Mouse (Mus musculus): Measurements from ENCODE around the gene Arid3a. TPM values are rescaled to one million over a fixed set of nuclear protein-coding genes. Genes with fewer than 3 reads are reported as not detected.

Arid3a gene
- polyA plus RNA-seq, 1 experiment from 2014 or later: 5.9 TPM

DNA sequence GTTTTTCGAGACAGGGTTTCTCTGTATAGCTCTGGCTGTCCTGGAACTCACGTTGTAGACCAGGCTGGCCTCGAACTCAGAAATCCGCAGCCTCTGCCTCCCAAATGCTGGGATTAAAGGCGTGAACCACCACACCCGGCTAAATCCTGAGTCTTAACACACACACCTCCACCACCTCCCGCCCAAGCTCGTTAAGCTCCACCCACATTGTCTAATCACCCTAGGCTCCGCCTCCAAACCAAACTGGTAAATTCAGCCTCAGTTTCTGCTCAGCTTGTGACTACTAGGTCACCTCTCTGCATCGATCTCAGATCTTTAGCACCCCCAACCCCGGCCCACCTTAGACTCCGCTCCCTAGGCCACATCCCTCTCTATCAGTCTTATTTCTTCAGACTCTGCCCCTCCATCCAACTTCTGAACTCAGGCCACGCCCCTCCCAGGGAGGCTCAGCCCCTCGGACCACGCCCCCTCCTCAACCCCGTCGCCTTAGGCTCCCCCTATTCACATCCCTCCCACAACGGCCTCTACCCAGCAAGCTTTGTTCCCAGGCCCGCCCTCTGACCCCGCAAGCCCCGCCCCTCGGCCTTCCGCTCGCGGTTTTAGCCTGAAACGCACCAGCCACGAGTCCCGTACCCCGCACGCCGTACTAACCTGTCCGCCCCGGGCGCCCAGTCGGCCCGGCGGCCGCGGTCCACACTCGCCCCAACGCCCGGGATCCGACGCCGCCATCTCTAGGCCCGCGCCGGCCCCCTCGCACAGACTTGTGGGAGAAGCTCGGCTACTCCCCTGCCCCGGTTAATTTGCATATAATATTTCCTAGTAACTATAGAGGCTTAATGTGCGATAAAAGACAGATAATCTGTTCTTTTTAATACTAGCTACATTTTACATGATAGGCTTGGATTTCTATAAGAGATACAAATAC lies 18.4 kb upstream of the Arid3a start, which contains the start of gene Med16:
Med16 (minus strand) TSS at position 757 of the 925 bp plus-strand sequence.
- DNase-seq (ENCODE audit: low read depth, low spot score) (peak; percentile 81), ATAC-seq (peak; percentile 86)
- no peak for TF ChIP-seq CTCF (IDR thresholded peaks at IDR 0.05)
- in situ Hi-C loops (cut with MboI; ENCODE audit: low pct_unique_long_range_greater_than_20kb): no loop called here
- H3K27me3 ChIP-seq: no peaks in the 10 kb centered on the region
- POLR2A ChIA-PET: interaction anchor here (0.7 to 1.6 kb wide), 6 partner anchors 9 to 234 kb away, joined by 3 to 5 read pairs (median 4); no protein-coding TSS in a partner anchor
- CTCF ChIA-PET: interaction anchor here (0.9 to 3.7 kb wide), 6 partner anchors 17 to 76 kb away, joined by 3 to 15 read pairs (median 6); partner anchors contain the start of gene Tmem259

DNA sequence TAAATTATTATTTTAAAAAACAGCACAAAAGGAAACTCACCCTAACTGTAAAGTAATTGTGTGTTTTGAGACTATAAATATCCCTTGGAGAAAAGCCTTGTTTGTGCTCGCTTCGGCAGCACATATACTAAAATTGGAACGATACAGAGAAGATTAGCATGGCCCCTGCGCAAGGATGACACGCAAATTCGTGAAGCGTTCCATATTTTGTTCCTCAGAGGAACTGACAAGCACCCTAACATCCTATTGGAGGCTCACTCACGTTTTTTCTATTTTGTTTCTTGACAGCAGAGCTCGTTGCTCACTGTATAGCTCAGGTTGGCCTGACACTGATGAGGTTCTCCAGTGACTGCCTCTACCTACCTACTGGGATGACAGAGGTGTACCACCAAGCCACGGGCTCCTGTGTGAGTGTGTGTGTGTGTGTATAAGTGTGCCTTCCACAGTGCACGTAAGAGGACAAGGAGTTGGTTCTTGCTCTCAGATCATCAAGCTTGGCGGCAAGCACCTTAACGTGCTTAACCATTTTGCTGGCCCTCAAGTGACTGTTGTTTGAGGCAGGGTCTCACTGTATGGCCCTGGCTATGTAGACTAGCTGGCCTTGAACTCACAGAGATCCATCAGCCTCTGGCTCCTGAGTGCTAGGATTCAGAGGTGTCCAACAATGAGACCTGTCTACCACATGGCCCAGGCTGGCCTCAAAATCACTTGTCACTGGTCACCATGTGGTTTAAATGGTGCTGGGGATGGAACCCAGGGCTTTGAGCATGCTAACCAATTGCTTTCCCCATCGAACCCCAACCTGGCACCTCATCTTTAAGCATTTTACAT lies 17.5 kb upstream of the Arid3a start:
- DNase-seq (ENCODE audit: low read depth, low spot score) (no peak), ATAC-seq (no peak)
- in situ Hi-C loops (cut with MboI; ENCODE audit: low pct_unique_long_range_greater_than_20kb): no loop called here
- ChIA-PET POLR2A (interaction anchor here (0.6 to 1.2 kb wide), 6 partner anchors 12 to 44 kb away, joined by 3 to 5 read pairs (median 4); no protein-coding TSS in a partner anchor), CTCF (interaction anchor here (1.4 to 3.7 kb wide), 5 partner anchors 16 to 75 kb away, joined by 4 to 15 read pairs (median 6); partner anchors contain the start of gene Tmem259)
- no peaks in the 10 kb centered on the region for H3K27me3 ChIP-seq
- TF ChIP-seq CTCF (IDR thresholded peaks at IDR 0.05): no peak

DNA sequence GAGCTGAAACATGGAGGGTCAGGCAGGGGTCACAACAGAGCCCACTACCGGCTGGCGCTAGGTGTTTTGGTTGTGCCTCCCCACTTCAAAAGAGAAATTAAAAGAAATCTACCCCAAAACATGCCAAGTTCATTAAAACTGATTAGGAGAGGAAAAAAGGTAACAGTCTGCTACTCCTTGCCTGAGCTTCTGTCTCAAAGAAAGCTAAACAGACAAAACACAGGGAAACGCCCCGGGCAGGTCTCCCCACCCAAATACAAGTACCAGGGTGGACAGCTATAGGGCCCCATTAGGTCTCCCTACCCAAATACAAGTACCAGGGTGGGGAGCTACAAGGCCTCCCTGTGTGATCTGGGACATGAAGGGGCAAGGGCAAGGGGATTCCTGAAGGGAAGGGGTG lies 16.3 kb upstream of the Arid3a start, which contains the start of gene Gm26602:
Gm26602 (plus strand) TSS at position 301 of the 400 bp plus-strand sequence.
- no peak for TF ChIP-seq CTCF (IDR thresholded peaks at IDR 0.05)
- no peak for ATAC-seq
- CTCF ChIA-PET: interaction anchor here (0.8 to 3.7 kb wide), 3 partner anchors 11 to 27 kb away, joined by 3 to 15 read pairs (median 8); partner anchors contain the start of gene R3hdm4
- in situ Hi-C loops (cut with MboI; ENCODE audit: low pct_unique_long_range_greater_than_20kb): no loop called here
- POLR2A ChIA-PET: no interaction called here
- no peak for DNase-seq (ENCODE audit: low read depth, low spot score)
- H3K27me3 ChIP-seq: no peaks in the 10 kb centered on the region

DNA sequence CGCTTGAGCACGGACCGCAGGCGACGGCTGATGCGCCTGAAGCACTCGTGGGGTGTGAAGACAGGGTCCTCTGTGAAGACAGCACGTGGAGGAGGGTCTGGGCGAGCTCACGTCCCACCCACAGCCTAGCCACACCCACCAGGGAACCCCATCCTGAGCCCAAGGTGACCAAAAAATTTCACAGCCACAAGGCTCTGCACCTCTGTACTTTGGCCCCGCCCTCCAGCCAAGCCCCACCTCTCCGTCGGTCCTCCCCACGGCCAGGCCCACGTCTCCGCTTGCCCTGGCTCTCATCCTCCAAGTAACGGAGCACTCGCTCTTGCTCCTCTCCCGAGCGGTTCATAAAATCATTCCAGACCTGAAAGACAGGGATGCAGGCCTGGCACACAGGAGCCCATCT lies 14.4 kb upstream of the Arid3a start:
- no peaks in the 10 kb centered on the region for H3K27me3 ChIP-seq
- ATAC-seq (no peak), DNase-seq (ENCODE audit: low read depth, low spot score) (no peak)
- in situ Hi-C loops (cut with MboI; ENCODE audit: low pct_unique_long_range_greater_than_20kb): no loop called here
- ChIA-PET CTCF (interaction anchor here (2.5 kb wide), 1 partner anchor 13 kb away, joined by 8 read pairs; no protein-coding TSS in a partner anchor), POLR2A (no interaction called here)
- no peak for TF ChIP-seq CTCF (IDR thresholded peaks at IDR 0.05)

DNA sequence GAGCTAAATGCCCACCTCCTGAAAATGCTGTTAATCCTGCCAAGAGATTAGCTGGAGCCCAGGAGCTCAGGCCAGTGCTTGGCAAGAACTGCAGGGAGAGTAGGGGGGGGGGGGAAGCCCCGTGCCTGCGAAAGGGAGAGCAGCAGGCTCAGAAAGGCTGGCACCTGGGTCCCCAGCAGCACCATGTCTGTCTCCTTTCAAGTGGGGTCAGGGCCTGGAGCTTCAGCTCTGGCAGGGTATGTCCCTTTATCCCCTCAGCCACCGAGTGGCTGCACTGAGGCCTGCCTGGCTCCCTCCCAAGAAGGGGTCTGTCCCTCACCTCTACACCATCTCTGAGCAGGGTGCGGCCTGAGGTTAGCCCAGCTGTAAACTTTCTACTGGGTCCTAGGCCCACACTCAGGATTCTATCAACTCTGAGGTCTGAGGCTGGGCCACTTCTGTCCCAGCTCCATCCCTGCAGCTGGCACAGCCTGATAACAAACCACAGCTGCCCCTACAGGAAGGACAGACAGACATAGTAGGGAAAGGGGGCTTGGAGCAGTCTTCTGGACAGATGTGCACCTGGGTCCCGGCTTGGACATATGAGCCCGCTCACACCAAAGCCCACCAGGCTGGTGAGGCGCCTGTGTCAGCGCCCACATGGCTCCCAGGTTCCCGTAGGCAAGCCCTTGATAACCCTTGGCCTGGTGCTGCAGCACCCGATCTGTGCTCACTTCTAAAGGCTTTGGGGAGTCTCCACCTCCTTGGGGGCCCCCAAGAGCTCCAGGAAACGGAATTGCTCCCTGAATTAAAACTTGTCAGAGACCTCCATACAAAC lies 12.5 kb upstream of the Arid3a start:
- ChIA-PET CTCF (interaction anchor here (0.7 to 1.5 kb wide), 4 partner anchors 44 to 294 kb away, joined by 3 to 4 read pairs (median 3); no protein-coding TSS in a partner anchor), POLR2A (interaction anchor here (0.7 to 1.3 kb wide), 2 partner anchors 11 to 60 kb away, joined by 3 to 8 read pairs; partner anchors contain the start of gene Ptbp1)
- no peaks in the 10 kb centered on the region for H3K27me3 ChIP-seq
- in situ Hi-C loops (cut with MboI; ENCODE audit: low pct_unique_long_range_greater_than_20kb): no loop called here
- no peak for ATAC-seq
- TF ChIP-seq CTCF (IDR thresholded peaks at IDR 0.05): no peak
- no peak for DNase-seq (ENCODE audit: low read depth, low spot score)

DNA sequence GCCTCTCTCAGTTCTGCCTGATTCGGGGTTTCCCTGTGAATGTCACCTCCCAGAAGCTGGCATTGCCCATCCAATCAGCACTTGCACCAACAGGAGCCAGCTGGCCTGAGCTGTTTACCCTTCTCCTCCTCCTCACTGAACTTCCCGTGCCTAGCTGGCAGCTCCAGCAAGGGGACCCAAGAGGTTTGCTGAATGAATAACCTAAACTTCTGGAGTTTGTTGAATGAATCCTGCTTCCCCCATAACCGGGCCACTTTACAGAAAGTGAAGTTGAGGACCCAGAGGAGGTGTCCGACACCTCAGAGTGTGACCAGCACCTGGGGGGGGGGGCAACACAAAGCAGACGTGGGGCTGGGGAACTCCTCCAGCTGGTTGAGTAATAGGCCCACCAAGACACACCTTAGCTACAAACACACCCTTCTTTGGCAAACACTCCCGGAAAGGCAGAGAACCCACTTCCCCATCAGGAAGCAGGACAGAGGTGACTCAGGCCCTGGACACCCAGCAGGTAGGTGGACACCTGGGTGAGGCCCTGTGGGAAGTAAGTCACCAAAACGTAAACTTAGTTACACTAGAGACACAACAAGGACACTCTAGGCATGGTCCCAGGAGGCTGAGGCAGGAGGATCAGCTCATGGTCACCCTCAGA lies 11.8 kb upstream of the Arid3a start:
- ATAC-seq: no peak
- in situ Hi-C loops (cut with MboI; ENCODE audit: low pct_unique_long_range_greater_than_20kb): no loop called here
- ChIA-PET CTCF (interaction anchor here (1.4 to 1.5 kb wide), 2 partner anchors 43 to 80 kb away, joined by 3 to 4 read pairs; no protein-coding TSS in a partner anchor), POLR2A (interaction anchor here (1.3 kb wide), 1 partner anchor 61 kb away, joined by 8 read pairs; the partner anchor contains the start of gene Ptbp1)
- TF ChIP-seq CTCF (IDR thresholded peaks at IDR 0.05): no peak
- no peaks in the 10 kb centered on the region for H3K27me3 ChIP-seq
- no peak for DNase-seq (ENCODE audit: low read depth, low spot score)

DNA sequence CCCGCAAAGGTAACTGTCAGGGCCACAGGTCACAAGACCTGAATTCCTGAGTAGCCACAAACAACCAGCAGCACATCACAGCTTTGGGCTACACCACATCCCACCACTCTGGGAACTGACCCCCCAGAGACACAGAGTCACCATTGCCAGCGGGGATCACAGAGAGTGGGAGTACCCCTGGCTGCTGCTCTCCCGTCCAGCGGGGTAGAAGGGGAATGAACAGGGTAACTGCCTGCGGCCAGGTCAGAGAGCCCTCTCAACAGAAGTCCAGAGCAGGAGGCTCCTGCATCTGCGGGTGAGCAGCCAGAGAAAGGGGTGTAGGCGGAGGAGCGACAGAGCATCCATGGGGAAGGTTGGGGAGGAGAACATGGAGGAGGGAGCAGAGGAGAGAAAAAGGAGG lies 10.8 kb upstream of the Arid3a start:
- in situ Hi-C loops (cut with MboI; ENCODE audit: low pct_unique_long_range_greater_than_20kb): no loop called here
- no peaks in the 10 kb centered on the region for H3K27me3 ChIP-seq
- DNase-seq (ENCODE audit: low read depth, low spot score): no peak
- ChIA-PET CTCF (interaction anchor here (1.5 kb wide), 1 partner anchor 42 kb away, joined by 3 read pairs; no protein-coding TSS in a partner anchor), POLR2A (interaction anchor here (1.1 kb wide), 1 partner anchor 12 kb away, joined by 3 read pairs; no protein-coding TSS in a partner anchor)
- no peak for ATAC-seq
- TF ChIP-seq CTCF (IDR thresholded peaks at IDR 0.05): no peak

DNA sequence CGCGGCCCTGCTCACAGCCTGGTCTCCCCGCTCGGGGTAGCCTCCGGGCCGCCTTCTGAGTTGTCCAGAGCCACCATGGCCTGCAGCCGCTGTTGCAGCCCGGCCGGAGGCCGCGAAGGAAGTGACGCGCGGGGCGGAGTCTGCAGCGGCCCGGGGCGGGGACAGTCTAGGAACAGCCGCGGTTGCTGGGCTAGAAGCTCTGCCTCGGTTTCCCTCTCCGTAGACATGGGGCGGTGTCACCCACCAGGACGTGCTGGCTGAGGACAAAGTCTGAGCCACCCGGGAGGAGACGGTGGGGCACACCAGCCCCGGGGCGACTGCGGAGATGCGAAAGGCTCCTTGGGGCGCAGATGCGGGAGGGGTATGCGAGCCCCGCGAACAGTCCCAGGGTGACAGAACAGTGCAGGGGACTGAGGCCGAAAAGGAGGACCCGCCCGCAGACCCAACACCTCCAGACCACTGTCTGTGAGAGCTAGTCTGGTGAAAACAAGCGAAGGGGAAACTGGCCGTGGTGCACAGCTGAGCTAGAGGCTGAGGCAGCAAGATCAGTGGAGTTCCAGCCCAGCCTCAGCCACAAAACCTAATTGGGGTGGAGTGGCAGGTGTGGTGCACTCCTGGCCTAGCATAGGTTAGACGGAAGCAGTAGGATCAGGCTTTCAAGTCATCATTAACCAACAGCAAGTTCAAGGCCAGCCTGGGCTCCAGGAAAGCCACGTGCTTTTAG lies 9.9 kb upstream of the Arid3a start, which contains the start of gene Kiss1r:
Kiss1r (plus strand) TSS at position 164 of the 724 bp plus-strand sequence.
- ATAC-seq: peak; percentile 76
- in situ Hi-C loops (cut with MboI; ENCODE audit: low pct_unique_long_range_greater_than_20kb): no loop called here
- DNase-seq (ENCODE audit: low read depth, low spot score): no peak

More for the DNA sequence above, 9.9 kb upstream of the Arid3a start, which contains the start of gene Kiss1r:
- no peaks in the 10 kb centered on the region for H3K27me3 ChIP-seq
- ChIA-PET POLR2A (interaction anchor here (1.0 to 1.1 kb wide), 2 partner anchors 11 to 92 kb away, joined by 3 read pairs; no protein-coding TSS in a partner anchor), CTCF (interaction anchor here (1.6 kb wide), 1 partner anchor 82 kb away, joined by 4 read pairs; no protein-coding TSS in a partner anchor)
- TF ChIP-seq CTCF (IDR thresholded peaks at IDR 0.05): no peak
